Mouse (Mus musculus): Measurements from ENCODE around the gene Cyp4f18.
"Not testable (repeated sequence)": the region's sequence is repeated elsewhere in the genome, so short reads cannot be mapped to it uniquely, and the experiment has no call there.

GRCm38 (mm10) chr8:72040918-72041317 lies 31.5 kb upstream of the Cyp4f18 start, which contains the start of gene Olfr372:
- TF ChIP-seq CTCF, POLR2A (IDR thresholded peaks at IDR 0.05; ENCODE audit: insufficient read depth, low read depth, low read length): not testable (repeated sequence)

All from olfactory bulb, adult 2 months (tissue).